Mouse (Mus musculus) gastrocnemius, postnatal 10 days (tissue): ENCODE results near the gene Ttll13. TPM values are rescaled to one million over a fixed set of nuclear protein-coding genes. Genes with fewer than 3 reads are reported as not detected.

Source experiments
- DNase-seq: peaks from one replicate; pipeline ENCODE4 v3.0.0; 2021; ENCODE audit warnings: mixed read lengths
- long read RNA-seq, 2 experiments: library from polyadenylated mRNA; stranded (forward); transcript quantifications; one replicate each; pipeline ENCODE4 v2.0.0; 2021
- total RNA-seq, 2 experiments: library from RNA; stranded (reverse); gene quantifications; 2 replicates each; pipeline ENCODE4 v1.2.3; 2021

The Ttll13 gene
- total RNA-seq: under 1 TPM; 0.14 to 0.20 TPM
- long read RNA-seq, experiment 1, partial matches to known transcripts: 0 of 1 reads
- long read RNA-seq, experiment 1, other reads (novel, unspliced or antisense): 1 of 1 reads
- long read RNA-seq, experiment 2: 0 reads

DNA sequence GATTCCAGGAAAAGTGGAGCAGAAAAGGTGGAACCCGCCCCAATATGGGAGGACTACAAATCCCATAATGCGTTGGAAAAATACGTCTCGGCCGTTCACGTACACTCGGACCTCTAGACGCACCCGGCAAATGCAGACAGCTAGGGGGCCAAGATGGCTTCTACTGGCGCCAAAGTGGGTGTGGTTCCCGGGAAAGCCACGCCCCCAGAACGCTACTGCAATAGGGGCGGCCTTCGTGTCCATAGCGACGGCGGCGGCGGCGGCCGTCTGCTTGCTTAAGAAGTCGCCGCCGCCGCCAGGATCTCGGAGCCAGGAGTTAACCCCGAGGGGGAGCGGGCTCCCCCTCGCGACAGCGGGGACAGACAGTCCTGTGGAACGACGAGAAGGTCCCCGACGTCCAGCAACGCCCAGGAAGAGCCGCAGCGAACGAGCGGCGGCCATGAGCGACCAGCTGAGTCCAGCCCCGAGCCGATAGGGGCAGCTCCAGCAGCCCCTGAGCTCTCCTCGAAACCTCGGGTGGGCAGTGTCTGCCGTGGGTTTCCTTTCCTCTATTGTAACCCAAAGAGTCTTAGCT is at the start of gene Ttll13:
Ttll13 (plus strand) TSS at position 229 of the 574 bp plus-strand sequence.
- DNase-seq: peak; percentile 96

DNA sequence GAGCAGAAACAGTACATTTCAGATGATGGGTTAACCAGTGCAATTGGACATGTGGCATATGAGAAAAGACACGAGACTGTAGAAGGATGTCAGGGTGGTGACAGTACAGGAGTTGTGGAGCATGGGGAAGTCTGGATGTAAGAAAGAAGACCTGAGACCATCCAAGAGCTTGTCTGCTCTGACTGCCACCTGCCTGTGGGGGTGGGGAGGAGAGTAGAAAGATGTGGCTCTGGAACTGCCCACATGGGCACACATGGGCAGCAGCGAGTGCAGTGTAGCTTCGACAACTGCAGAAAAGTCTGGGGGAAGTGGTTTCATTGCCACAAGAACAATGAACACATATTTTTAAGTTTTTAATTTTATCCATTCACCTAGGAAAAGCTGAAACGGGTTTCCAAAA is 48.8 kb upstream of the Ttll13 start:
- DNase-seq: no peak

DNA sequence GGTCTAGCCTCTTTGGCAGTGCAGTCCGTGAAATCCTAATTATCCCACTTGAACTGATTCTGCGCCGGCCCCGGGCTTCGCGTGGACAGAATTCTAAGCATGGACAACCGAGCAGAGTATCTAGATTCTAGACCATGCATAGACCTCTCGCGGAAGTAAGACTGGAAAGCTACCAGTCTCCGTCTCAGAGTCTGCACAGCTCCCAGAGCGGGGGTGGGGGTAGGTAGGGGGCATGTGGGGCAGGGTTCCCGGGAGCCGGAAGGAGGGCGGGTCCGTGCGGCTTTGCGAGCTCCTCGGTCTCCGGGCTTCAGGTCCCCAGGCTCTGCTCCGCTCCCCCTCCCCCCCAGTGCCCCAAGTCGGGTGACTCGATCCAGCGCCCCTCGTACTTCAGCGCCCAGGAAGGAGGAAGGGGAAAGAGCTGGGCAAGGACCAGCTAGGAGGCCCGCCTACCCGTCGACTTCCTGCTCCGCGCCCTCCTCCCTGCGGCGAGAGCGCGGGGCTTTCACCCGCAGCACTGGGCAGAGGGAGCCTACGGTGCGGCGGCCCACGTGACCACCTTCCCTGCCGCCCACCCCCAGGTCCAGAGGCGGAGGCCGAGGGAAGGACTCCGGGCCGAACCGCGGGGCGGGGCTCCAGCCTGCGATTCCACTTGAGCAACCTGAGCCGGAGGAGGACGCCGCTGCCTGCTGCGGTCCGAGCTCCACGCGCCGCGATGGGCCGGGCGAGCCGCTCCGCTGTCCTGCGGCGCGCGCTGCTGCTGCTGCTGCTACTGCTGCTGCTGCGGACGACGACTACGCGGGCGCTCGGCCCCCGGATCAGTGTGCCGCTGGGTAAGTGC is 48.0 kb upstream of the Ttll13 start:
- peak; percentile 71 for DNase-seq

DNA sequence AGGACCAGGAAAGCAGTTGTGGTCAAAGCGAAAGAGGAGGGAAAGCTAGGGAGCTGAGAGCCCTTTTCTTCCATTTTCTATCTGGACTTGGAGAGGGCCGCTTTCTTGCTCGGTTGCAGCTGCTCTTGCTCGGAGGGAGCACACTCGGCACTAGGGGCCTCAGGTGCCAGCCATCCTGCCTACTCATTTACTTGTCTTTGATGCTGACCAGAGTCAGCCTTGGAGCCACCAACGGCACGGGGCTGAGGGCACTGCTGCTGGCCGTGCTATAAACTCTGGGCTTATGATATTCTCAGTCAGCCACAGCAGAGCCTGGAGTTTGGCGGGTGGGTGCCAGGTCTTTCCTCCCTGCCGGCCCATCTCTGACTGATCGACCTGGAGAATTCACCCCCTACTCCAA is 47.3 kb upstream of the Ttll13 start:
- DNase-seq: no peak

DNA sequence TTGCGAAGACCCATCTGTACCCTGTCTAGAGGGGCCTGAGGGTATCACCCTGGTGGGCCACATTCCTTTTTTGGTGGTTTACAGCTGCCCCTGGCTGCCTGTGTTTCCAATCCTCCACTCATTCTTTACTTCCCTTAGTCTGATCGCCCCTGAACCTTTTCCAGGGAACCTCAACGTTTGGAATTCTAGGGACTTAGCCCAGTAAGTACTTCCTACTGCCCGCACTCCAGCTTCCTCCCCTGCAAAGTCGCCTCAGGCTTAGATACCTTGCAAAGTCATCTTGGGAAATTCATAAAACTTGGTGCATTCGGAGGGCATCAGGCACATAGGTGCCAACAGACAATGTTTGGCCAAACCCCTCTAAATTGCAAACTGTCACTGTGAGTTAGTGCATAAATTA is 46.9 kb upstream of the Ttll13 start:
- DNase-seq: no peak

DNA sequence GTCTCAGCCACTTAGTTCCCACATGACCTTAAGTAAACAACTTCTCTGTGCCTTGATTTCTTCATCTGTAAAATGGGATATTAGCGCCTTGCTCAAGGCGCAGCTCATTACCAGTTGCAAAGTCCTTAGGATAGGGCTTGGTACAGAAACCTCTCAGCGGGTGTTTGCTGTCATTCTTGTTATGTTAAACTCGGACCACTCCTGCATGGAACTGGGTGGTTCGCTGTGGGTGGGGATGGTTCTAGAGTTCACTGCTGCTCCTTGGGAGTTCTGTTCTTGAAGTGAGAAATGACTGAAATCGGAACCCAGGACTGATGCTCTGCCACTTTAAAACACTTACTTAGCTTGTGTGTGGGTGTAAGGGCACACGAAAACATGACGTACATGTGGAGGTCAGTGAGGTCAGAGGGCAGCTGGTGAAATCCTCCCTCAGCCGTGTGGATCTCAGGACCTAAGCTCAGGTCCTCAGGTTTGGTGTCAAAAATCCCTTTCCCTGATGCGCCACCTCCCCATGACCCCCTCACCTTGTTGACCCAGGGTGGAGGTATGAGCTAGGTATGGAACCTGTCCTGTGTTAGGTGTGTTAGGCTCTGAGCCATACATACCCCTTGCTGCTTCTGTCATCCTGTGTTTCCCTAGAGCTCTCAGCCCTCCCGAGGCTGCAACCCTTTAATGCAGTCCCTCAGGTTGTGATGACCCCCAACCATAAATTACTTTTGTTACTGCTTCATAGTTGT is 46.2 kb upstream of the Ttll13 start:
- DNase-seq: no peak

DNA sequence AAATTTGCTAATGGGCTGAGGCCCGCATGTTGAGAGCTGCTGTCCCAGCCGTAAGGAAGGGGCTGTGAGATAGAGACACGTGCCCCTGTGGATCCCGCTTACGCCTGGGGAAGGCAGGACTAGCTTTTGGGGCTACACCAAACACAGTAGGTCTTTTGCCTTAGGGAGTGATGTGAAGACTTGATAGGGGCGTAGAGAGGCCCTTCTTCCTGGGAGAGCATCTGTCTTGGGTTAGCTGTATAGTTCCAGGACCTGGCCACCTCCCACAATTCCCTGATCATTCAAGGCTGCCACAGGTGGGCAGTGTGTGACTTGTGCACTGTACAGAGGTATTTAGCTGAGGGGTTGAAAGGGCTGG is 45.6 kb upstream of the Ttll13 start:
- DNase-seq: no peak

DNA sequence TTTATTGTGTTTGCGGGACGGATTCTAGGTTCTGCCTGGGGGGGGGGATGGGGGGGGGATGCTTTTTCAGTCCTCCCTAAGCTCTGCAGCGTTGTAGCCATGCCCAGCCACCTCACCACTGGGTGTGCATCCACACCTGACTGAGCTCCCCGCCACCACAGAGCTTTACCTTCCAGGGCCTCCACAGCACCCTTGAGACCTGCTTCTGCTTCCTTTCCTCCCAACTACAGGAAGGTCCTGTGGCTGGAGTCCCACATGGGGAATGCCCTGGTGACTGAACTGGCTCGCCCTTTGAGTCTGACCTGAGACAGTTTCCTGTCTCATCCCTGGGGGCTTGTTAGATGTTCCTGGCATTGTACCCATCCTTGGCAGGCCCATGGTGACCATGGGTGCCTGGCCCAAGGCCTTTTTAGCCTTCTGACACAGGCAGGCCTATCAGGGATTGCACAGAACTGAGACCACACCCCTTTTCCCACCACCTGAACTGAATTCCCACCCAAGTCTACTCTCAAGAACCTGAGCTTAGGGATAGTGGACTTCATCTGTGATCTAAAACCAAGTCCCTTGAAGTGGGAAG is 45.1 kb upstream of the Ttll13 start:
- DNase-seq: no peak

DNA sequence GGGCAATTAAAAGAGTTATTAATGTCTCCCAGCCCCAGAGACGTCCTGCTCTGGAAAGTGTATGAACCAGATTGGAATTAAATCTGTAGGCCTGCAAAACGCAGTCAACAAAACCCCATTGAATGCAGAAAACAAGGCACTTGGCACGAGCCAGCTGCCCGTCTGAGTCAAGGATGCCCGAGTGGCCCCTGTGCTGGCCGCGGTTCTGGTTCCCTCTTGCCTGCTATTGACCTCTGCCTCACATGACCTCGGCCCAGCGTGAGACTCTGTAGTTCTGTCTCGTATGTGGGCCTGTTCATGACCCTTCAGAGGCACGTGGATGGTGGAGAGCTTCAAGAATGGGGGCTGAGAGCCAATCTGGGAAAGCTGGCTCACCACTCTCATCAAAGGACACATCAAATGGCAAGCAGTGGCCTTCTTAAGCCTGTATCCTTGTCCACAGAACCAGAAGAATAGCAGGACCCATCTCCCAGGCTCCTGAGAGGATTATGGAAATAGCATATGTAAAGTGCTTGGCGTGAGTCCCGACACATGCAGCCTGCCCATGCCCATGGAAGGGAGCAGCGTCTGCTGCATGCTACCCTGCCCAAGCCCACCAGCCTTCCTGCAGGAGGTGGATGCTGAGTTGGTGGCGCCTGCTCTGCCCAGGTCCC is 44.2 kb upstream of the Ttll13 start:
- no peak for DNase-seq

DNA sequence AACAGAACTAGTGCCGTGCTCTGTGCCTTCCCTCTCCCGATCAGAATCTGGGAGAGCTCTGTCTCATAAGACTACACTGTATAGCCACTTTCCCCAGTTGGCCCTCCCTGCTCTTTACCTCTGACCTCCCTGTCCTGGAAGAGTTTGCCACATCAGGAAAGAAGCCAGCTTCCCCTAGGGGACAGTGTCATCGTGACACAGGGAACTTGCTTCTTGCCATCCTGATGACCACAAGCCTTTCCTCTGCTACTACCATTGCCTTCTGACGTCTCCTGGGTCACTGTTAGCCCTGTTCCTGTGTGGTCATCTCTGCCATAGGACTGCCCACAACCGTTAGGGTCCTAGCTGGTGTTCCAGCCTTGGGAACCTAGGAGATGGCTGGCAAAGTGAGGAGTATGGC is 43.2 kb upstream of the Ttll13 start:
- DNase-seq: no peak

DNA sequence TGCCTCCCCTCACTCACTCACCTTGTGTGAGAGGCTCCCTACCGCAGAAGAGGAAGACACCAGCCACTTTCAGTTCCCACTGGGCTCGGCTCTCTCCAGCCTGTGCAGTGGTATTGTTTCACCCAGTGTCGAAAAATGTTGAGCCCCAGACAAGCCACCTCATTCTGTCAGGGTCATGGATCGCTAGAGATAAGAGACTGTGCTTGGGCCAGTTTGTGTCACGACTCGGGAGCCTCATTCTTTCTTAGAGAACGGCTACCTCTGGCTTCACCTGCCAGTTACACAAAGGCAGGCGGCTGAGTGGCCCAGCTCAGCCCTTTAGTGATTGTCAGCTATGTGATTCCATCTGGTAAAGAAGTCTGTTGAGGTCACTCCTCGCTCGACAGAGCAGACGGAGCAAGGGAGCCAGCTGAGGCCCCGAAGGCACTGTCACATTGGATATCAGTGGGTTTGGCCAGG is 42.5 kb upstream of the Ttll13 start:
- DNase-seq: no peak

DNA sequence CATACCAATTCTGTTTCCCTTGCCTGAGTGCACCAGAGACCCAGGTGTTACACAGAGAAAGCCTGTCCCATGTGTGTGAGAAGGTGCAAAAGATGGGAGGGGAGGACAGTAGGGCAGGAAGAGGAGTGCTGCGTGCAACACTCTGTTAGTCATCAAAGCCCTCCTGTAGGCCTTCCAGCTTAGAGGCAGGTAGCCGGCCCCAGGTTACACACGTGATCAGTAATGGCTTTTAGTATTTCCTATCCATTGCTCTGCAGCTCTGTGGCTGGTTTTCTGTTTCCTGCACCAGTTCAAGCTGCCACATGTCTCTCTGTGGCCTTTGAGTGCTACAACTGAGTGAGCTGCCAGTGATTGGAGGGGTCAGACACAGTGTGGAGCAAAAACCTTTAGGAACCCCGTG is 41.8 kb upstream of the Ttll13 start:
- DNase-seq: no peak

DNA sequence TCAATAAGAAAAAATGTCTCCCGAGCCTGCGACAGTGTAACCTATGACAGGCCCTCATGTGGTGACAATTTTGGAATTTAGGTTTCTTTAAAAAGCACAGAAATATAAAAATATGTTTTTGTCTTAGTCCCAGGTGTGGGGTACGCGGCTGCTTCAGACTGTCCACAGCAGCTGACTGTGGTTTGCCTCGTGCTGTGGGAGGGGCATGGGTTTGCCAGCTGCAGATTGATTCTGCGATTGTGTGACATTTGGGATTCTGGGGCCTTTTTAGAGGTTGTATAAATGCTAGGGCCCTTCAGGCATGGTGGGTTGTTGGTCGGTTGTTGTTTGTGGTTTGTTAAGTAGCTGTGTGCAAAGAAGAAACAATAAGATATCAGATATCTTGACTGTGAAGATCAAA is 41.2 kb upstream of the Ttll13 start:
- DNase-seq: no peak

DNA sequence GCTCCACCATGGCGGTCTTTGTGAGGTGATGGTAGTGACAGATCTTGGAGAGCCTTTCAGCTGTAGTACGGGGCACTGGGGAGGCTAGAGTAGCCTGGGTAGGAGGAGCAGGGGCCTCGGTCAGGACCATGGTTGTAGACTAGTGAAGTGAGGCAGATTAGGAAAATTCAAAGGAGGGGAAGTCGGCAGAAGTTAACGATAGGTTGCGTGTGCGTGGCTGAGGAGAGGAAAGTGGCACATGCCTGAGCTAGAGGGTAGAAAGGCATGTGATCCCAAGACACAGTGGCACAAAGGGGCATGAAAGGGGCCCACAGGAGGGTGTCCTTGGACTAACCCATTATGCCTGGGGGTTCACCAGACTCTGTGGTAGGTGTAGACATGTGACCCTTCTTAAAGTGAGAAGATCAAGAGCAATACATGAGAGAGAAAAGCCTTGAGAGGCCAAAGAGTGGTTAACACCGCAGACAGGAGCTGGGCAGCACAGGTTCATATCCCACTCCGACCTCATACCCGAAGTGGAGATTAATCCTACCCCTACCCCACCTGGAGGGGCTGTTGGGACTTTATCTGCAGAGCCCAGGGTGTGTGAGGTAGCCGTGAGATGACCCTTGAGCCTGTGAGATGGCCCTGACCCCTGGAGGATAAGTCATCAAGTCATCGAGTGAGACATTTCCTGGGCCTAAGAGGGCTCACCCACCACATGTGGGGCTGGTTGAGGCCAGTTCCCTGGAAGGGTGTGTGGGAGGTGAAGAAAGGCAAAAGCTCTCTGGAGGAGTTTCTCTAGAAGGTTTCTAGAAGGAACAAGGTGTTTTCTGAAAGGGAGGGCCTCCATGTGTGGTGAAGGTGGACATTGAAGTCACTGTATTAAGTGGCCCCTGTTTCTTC is 40.2 kb upstream of the Ttll13 start:
- no peak for DNase-seq

DNA sequence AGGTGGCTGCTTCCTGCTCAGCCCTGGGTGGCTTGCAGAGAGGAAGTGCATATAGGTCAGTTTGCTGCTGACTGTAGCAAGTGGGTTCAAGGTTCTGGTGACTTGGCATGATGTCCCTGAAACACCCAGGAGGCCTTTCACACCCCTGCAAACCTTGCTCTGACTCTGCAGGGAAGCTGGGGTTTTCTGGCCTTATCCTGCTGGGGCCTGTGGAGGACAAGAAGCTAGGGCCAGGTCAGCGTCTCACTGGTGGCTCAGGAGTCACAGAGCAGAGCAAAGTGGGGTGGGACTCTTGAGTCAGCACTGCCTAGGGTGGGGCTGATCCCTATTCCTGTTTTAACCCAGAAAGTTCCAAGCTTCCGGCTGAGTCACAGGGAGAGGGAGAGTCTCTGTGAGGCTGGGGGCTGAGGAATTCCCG is 38.9 kb upstream of the Ttll13 start:
- DNase-seq: no peak

DNA sequence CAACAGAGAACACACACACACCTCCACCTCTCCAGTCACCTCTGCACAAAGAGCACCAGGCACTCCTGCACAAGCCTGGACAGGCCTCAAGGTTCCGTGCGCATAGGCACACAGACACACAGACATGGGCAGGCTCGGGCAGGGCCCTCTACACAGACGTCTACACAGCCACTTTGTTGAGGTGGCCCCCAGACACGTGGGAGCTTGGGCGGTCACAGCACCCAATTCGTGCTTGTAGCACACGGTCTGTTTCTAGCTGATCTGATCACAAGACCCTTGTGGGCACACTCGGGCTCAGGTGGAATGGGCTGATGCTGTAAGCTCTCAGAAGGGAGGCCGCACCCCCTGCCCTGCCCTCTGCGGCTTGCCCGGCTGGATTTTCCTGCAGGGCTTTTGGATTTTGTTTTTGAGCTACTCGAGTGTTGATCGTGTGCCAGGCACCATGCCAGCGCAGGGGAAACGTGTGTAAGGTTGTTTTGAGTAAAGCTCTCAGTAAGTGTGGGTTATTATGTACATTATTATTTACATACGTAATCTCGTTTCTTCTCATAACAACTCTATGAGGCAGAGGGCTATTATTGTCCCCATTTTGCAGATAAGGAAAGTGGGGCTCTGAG is 38.0 kb upstream of the Ttll13 start:
- DNase-seq: no peak

DNA sequence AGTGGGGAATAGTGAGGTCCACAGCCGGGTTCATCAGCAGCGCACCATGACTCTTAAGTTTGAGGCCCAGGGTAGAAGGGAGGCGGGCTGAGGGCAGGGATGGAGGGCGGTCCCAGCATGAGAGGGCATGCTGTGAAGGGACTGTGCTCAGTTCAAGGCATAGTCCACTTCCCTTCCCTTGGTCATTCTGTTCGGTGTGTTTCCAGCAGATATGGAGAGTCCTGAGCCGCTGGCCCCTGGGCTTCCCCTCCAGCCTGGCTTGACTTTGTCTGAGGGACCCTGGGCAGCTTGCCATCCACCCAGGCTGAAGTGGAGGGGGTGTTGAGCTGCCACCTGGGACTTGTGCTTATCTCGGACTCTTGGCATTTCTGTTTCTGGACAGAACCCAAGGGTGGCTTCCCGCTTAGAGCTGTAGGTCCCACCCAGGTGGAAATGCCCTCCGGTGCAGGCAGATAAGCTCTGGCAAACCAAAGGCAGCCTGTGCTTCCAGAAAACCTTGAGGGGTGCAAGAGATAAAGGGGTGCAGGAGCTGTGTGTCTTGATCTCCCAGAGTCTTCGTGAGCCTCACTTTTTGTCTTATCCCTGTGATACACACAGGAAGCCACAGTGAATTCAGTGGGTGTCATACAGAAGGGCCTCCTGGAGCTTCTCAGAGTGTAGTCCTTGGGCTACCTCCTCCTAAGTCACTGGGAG is 37.3 kb upstream of the Ttll13 start:
- no peak for DNase-seq

DNA sequence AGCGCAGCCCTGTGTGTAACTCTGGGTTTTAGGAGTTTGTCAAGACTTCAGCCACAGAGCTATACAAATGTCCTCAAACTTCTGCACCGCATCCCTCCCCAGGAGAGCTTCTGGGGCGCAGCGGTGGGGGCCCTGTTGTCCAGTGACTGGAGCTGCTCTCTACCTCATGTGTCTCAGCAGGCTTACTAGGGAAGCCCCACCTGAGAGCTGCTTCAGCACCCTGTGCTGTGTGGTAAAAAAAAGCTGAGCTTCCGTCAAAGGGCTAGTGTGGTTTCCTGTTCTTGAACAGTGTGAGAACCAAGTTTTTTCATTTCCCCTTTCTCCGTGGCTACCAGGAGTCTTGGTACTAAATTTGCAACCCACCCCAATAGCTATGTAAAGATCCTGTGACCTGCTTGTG is 36.5 kb upstream of the Ttll13 start:
- DNase-seq: no peak

DNA sequence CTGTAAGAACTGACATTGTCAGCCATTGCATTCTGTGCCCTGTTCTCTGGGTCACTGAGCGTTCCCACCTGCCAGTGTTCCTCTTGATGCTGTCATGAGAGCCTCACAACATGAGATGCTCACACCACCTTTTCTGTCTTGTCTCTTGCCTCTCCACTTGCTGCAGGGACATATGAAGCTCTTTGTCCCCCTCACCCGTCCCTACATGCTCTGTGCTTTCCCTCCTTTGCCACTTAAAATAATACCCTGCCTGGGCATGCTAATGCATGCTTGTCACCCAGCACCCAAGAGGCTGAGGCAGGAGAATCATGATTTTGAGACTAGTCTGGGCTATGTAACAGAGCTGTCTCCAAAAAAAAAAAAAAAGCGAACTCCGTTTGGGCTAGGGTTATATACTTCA is 35.2 kb upstream of the Ttll13 start:
- no peak for DNase-seq

DNA sequence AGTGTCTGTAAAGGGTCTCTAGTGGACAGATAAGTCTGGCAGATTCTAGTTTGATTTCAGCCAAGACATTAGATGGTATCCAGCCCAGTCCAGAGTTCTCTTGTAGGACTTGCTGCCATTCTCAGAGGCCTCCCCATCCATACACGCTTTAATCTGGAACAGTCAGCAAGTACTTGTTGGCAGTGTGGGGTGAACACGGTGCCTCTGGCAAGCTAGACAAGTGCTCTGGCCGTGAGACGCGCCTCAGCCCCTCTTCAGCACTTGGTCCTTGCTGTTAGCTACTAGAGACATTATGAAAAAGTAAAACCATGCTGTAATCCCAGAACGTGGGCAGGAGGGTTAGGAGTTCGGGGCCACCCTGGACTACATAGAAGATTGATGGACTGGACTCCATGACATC is 32.6 kb upstream of the Ttll13 start:
- no peak for DNase-seq
